ENCODE assay signal across 9 mouse cellular contexts in genomic region chr16:18586076-18586905, GRCm38 (mm10). TPM values are rescaled to one million over a fixed set of nuclear protein-coding genes. Genes with fewer than 3 reads are reported as not detected.
DNase-seq lines count a peak whose midpoint lies in the region; ATAC-seq and TF ChIP-seq lines count a peak whose summit lies in the region.
"Had no signal": no experiment of that assay in that cellular context is flagged by ENCODE, and none has a peak within 500 bp of the region (broad histone marks: within the 10 kb centered on the region; RNA-seq: fewer than 3 reads in every experiment).

No protein-coding gene starts in this region.

- peak overlapping the region; percentile 35; the same call in 1 of the 2 replicates for H3K4me3 ChIP-seq in heart, adult 2 months
- H3K4me3 ChIP-seq in E14TG2a.4 (replicated peaks; ENCODE audit: low read length) = peak overlapping the region; percentile 62
- peak overlapping the region; percentile 37 for H3K4me3 ChIP-seq in forebrain, postnatal 0 days (ENCODE audit: low read depth, low read length)
- peak overlapping the region; percentile 27; the same call in 1 of the 2 replicates for H3K4me3 ChIP-seq in liver, postnatal 0 days (ENCODE audit: low read depth, low read length)

- intact Hi-C loops in heart, adult 2 months (cut with DNase I) = no loop called here
- intact Hi-C loops in heart, postnatal 36 days (cut with DNase I) = no loop called here

- no peak for TF ChIP-seq POLR2A in heart, adult 2 months (IDR thresholded peaks at IDR 0.05; ENCODE audit: insufficient read depth, low read depth, low read length)

- H3K4me2 ChIP-seq in forebrain, postnatal 0 days (ENCODE audit: low read depth) = peak overlapping the region; percentile 57
- peak overlapping the region; percentile 53 for H3K4me2 ChIP-seq in liver, postnatal 0 days (ENCODE audit: low read depth, low read length)

- no peaks in the 10 kb centered on the region for H3K36me3 ChIP-seq in heart, adult 2 months (ENCODE audit: control insufficient read depth, insufficient read depth, low read length)
- no peaks in the 10 kb centered on the region for H3K36me3 ChIP-seq in E14TG2a.4 (ENCODE audit: insufficient read depth, low read length)
- H3K36me3 ChIP-seq in forebrain, postnatal 0 days (ENCODE audit: insufficient read depth) = no peaks in the 10 kb centered on the region
- no peaks in the 10 kb centered on the region for H3K36me3 ChIP-seq in liver, postnatal 0 days (replicated peaks; ENCODE audit: insufficient read depth, low read length)

- H3K79me2 ChIP-seq in heart, adult 2 months (replicated peaks; ENCODE audit: control insufficient read depth, insufficient read depth, low read length) = no peaks in the 10 kb centered on the region

- no peak for DNase-seq in heart, adult 2 months
- no peak for DNase-seq in heart, postnatal 36 days
- DNase-seq in forebrain, postnatal 0 days = no peak
- no peak for DNase-seq in liver, postnatal 0 days
- no peak for DNase-seq in c-Kit-positive CD71-positive TER-119-positive erythroid progenitor cells, embryonic 14.5 days (ENCODE audit: low spot score)
- DNase-seq in urinary bladder, adult 18-20 months (ENCODE audit: low spot score in 2 of 2) = no peak
- DNase-seq in natural killer cell, adult 2 months (ENCODE audit: low spot score in 2 of 2) = no peak
- DNase-seq: B cell, adult 2 months had no signal

- ATAC-seq in forebrain, postnatal 0 days = no peak
- ATAC-seq in liver, postnatal 0 days = no peak

- H3K27ac ChIP-seq in heart, adult 2 months = no peak overlapping the region
- no peak overlapping the region for H3K27ac ChIP-seq in forebrain, postnatal 0 days (ENCODE audit: low read depth, low read length)
- H3K27ac ChIP-seq in liver, postnatal 0 days (ENCODE audit: low read depth) = no peak overlapping the region

- no peak for TF ChIP-seq EP300 in heart, adult 2 months (IDR thresholded peaks at IDR 0.05; ENCODE audit: insufficient read depth, low read depth, low read length)
- TF ChIP-seq EP300 in liver, postnatal 0 days (IDR thresholded peaks at IDR 0.05; ENCODE audit: low read depth) = no peak

- WGBS in heart, adult 2 months = 11% methylated on average over 82 of the region's 83 CpGs
- 3% methylated on average over 82 of the region's 83 CpGs for WGBS in forebrain, postnatal 0 days
- 8% methylated on average over 64 of the region's 83 CpGs for WGBS in liver, postnatal 0 days (ENCODE audit: insufficient replicate concordance)

- TF ChIP-seq CTCF in heart, adult 2 months (IDR thresholded peaks at IDR 0.05) = no peak
- TF ChIP-seq CTCF in E14TG2a.4 (conservative IDR thresholded peaks at IDR 0.05; ENCODE audit: low read length) = no peak
- TF ChIP-seq CTCF in forebrain, postnatal 0 days (IDR thresholded peaks at IDR 0.05; ENCODE audit: low read depth) = no peak
- TF ChIP-seq CTCF in liver, postnatal 0 days (IDR thresholded peaks at IDR 0.05; ENCODE audit: low read depth) = no peak

- peak overlapping the region; percentile 49 for H3K9ac ChIP-seq in heart, adult 2 months (ENCODE audit: low read depth, low read length)
- H3K9ac ChIP-seq in forebrain, postnatal 0 days = 0 out of 2 replicates have a peak overlapping the region, but pooled peaks have one; percentile 14
- no peak overlapping the region for H3K9ac ChIP-seq in liver, postnatal 0 days (replicated peaks)

- no peaks in the 10 kb centered on the region for H3K4me1 ChIP-seq in heart, adult 2 months (ENCODE audit: control insufficient read depth, insufficient read depth, low read length)
- H3K4me1 ChIP-seq in E14TG2a.4 (replicated peaks; ENCODE audit: low read depth, low read length) = peaks cover 54% of the 10 kb centered on the region
- H3K4me1 ChIP-seq in forebrain, postnatal 0 days (ENCODE audit: insufficient read depth) = peaks cover 5% of the 10 kb centered on the region; the same call in 1 of the 2 replicates
- peaks cover 23% of the 10 kb centered on the region for H3K4me1 ChIP-seq in liver, postnatal 0 days (ENCODE audit: insufficient read depth)

- peaks cover 41% of the 10 kb centered on the region for H3K27me3 ChIP-seq in heart, adult 2 months (ENCODE audit: control insufficient read depth, insufficient read depth, low read length)
- peaks cover 98% of the 10 kb centered on the region for H3K27me3 ChIP-seq in E14TG2a.4 (ENCODE audit: insufficient read depth, low read length)
- peaks cover 96% of the 10 kb centered on the region for H3K27me3 ChIP-seq in forebrain, postnatal 0 days (ENCODE audit: insufficient read depth, low read length)
- H3K27me3 ChIP-seq in liver, postnatal 0 days (ENCODE audit: insufficient read depth, low read length) = peaks cover 98% of the 10 kb centered on the region

- no peaks in the 10 kb centered on the region for H3K9me3 ChIP-seq in E14TG2a.4 (ENCODE audit: low read length)
- H3K9me3 ChIP-seq in forebrain, postnatal 0 days (ENCODE audit: low read length) = no peaks in the 10 kb centered on the region
- H3K9me3 ChIP-seq in liver, postnatal 0 days (ENCODE audit: low read length) = no peaks in the 10 kb centered on the region

RNA-seq across cellular contexts. Expression of gene Tbx1, which starts 4.2 kb away (rescaled TPM):
- 1 to 10 TPM in 1 of 2 experiments, under 1 TPM in 1; 0.68 to 1.1 TPM for total RNA-seq in heart, adult 2 months (2021)
- 0.91 and 1.3 TPM in 2 replicates for polyA plus RNA-seq in heart, adult 2 months (2012; rRNA removed)
- 1 to 10 TPM in 1 of 2 experiments, under 1 TPM in 1; 0.51 to 2.2 TPM for total RNA-seq in heart, postnatal 36 days (2021)
- total RNA-seq in forebrain, postnatal 0 days (2014; rRNA removed) = 0.71 and 1.2 TPM in 2 replicates
- 0.70 and 0.90 TPM in 2 replicates for polyA plus RNA-seq in forebrain, postnatal 0 days (2015; fragmentation: Nextera tagmentation; extraction: Ambion mirVana)
- polyA plus RNA-seq in liver, postnatal 0 days (2015; fragmentation: Nextera tagmentation; extraction: Ambion mirVana) = 0.40 TPM in 1 of 2 replicates, not detected in the other

RNA-seq across cellular contexts. Expression of gene Gp1bb, which starts 35.9 kb away (rescaled TPM):
- 1 to 10 TPM in 1 of 2 experiments, under 1 TPM in 1; 0.86 to 3.5 TPM for total RNA-seq in heart, adult 2 months (2021)
- 1.3 and 5.6 TPM in 2 replicates for polyA plus RNA-seq in heart, adult 2 months (2012; rRNA removed)
- total RNA-seq in heart, postnatal 36 days (2021) = 1 to 10 TPM; 1.2 TPM
- 34.1 and 34.2 TPM in 2 replicates for total RNA-seq in forebrain, postnatal 0 days (2014; rRNA removed)
- polyA plus RNA-seq in forebrain, postnatal 0 days (2015; fragmentation: Nextera tagmentation; extraction: Ambion mirVana) = 9.4 and 11.4 TPM in 2 replicates
- polyA plus RNA-seq in liver, postnatal 0 days (2015; fragmentation: Nextera tagmentation; extraction: Ambion mirVana) = 55.8 and 56.5 TPM in 2 replicates

RNA-seq across cellular contexts. Expression of gene Gm49601, which starts 39.9 kb away (rescaled TPM):
- total RNA-seq in heart, adult 2 months (2021) = 1 to 10 TPM; 1.1 TPM
- polyA plus RNA-seq in heart, adult 2 months (2012; rRNA removed) = 3.1 and 4.9 TPM in 2 replicates
- total RNA-seq in heart, postnatal 36 days (2021) = 1 to 10 TPM in 1 of 2 experiments, under 1 TPM in 1; 0.60 to 1.6 TPM
- 32.7 and 33.4 TPM in 2 replicates for total RNA-seq in forebrain, postnatal 0 days (2014; rRNA removed)
- polyA plus RNA-seq in forebrain, postnatal 0 days (2015; fragmentation: Nextera tagmentation; extraction: Ambion mirVana) = 3.6 and 4.9 TPM in 2 replicates
- polyA plus RNA-seq in liver, postnatal 0 days (2015; fragmentation: Nextera tagmentation; extraction: Ambion mirVana) = 0.32 TPM in 1 of 2 replicates, not detected in the other

RNA-seq across cellular contexts. Expression of gene Sept5, which starts 43.5 kb away (rescaled TPM):
- total RNA-seq in heart, adult 2 months (2021) = 1 to 10 TPM; 3.2 to 5.6 TPM
- polyA plus RNA-seq in heart, adult 2 months (2012; rRNA removed) = 7.1 and 7.3 TPM in 2 replicates
- total RNA-seq in heart, postnatal 36 days (2021) = 1 to 10 TPM; 3.7 to 3.8 TPM
- total RNA-seq in forebrain, postnatal 0 days (2014; rRNA removed) = 372 and 373 TPM in 2 replicates
- 265 and 267 TPM in 2 replicates for polyA plus RNA-seq in forebrain, postnatal 0 days (2015; fragmentation: Nextera tagmentation; extraction: Ambion mirVana)
- polyA plus RNA-seq in liver, postnatal 0 days (2015; fragmentation: Nextera tagmentation; extraction: Ambion mirVana) = 3.0 and 3.2 TPM in 2 replicates

Comparison
In these comparisons a context has a peak if more than half of its experiments do, and no peak if none do; other contexts are left out.
1. RNA of gene Gm49601, which starts 39.9 kb away (total RNA-seq): 32.7 to 33.4 TPM in forebrain, postnatal 0 days; 0.60 to 1.6 TPM in heart, postnatal 36 days and 1.1 TPM in heart, adult 2 months; every median in the first group is over 10 times any median in the second.
2. Peak in every context shown above with its lines, with median percentiles within 50 percentile points of each other: H3K4me3 ChIP-seq.